Mouse (Mus musculus): ENCODE measurements around the gene Kctd11. TPM values are rescaled to one million over a fixed set of nuclear protein-coding genes. Genes with fewer than 3 reads are reported as not detected.
A peak's percentile ranks its signal among the peaks of the same experiment; 100 is the strongest.
"Not testable (repeated sequence)": the region's sequence is repeated elsewhere in the genome, so short reads cannot be mapped to it uniquely, and the experiment has no call there.

Gene Kctd11
- polyA plus RNA-seq, 1 experiment from 2014 or later: 11.4 TPM

DNA sequence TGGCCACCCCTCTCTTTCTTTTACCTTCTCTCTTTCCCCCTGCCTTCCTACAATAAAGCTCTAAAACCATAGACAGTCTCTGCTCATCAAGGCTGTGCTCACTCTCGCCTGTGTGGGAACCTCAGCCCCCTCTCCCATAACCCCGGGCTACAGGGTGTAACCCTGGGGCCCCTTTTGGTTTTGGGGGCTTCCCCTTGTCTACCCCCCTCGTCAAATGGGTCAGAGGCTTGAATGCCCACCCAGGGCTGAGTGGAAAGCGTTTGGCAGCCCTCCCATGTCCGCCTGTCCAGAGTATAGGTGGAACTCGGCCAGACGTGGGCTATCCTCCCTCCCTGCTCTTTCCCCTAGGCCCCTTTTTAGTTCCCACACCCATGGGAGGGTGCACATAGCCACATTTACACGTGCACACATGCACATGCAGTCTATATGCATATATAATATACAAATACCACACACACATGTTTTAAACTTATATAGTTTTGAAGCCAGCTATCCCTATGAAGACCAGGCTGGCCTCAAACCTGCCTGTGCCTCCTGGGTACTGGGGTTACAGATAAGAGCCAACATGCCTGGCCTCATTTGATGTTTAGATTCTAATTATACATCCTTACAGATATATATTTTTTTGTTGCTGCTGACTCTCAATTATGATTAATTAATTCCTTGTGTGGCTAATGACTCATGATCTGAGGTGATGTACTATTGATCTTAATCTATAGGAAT lies 16.9 kb downstream of the Kctd11 start:
- 38% methylated on average over 8 of the region's 8 CpGs for WGBS
- no peak overlapping the region for H3K4me2 ChIP-seq (ENCODE audit: low read depth, low read length)
- no peak overlapping the region for H3K27ac ChIP-seq (ENCODE audit: low read length)

DNA sequence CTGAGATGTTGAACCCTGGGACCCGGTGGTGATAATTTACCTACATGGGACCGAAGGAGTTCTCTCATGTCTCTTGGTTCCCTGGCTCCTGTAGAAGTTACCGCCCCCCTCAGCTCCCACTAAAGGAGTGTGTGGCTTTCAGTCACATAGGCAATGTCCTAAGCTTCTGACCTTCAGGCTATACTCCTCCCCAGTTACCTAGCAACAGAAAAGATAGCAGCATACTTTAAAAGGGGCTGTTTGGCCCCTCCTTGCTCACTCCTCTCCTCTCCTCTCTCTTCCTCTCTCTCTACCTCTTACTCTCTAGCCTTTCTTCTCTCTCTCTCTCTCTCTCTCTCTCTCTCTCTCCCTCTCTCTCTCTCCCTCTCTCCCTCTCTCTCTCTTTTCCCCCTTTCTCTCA lies 17.5 kb downstream of the Kctd11 start:
- H3K9me3 ChIP-seq (ENCODE audit: control insufficient read depth, low read length); H3K4me1 ChIP-seq (replicated peaks; ENCODE audit: control insufficient read depth, insufficient read depth, low read length); H3K27me3 ChIP-seq (ENCODE audit: control insufficient read depth, insufficient read depth, low read depth, low read length); H3K36me3 ChIP-seq (ENCODE audit: control insufficient read depth, insufficient read depth, low read length); H3K4me3 ChIP-seq (ENCODE audit: low read length); H3K27ac ChIP-seq (ENCODE audit: low read length); H3K9ac ChIP-seq (ENCODE audit: low read length); ATAC-seq (ENCODE audit: low read depth); H3K4me2 ChIP-seq (ENCODE audit: low read depth, low read length): not testable (repeated sequence)
- 52% methylated on average over 3 of the region's 3 CpGs for WGBS

More for the DNA sequence above, 16.9 kb downstream of the Kctd11 start:
- ATAC-seq (ENCODE audit: low read depth): no peak
- H3K9ac ChIP-seq (ENCODE audit: low read length): no peak overlapping the region
- H3K27me3 ChIP-seq (ENCODE audit: control insufficient read depth, insufficient read depth, low read depth, low read length): no peaks in the 10 kb centered on the region; the same call in 1 of the 2 replicates
- H3K9me3 ChIP-seq (ENCODE audit: control insufficient read depth, low read length): no peaks in the 10 kb centered on the region
- H3K4me1 ChIP-seq (replicated peaks; ENCODE audit: control insufficient read depth, insufficient read depth, low read length): no peaks in the 10 kb centered on the region
- no peaks in the 10 kb centered on the region for H3K36me3 ChIP-seq (ENCODE audit: control insufficient read depth, insufficient read depth, low read length)
- no peak overlapping the region for H3K4me3 ChIP-seq (ENCODE audit: low read length)

DNA sequence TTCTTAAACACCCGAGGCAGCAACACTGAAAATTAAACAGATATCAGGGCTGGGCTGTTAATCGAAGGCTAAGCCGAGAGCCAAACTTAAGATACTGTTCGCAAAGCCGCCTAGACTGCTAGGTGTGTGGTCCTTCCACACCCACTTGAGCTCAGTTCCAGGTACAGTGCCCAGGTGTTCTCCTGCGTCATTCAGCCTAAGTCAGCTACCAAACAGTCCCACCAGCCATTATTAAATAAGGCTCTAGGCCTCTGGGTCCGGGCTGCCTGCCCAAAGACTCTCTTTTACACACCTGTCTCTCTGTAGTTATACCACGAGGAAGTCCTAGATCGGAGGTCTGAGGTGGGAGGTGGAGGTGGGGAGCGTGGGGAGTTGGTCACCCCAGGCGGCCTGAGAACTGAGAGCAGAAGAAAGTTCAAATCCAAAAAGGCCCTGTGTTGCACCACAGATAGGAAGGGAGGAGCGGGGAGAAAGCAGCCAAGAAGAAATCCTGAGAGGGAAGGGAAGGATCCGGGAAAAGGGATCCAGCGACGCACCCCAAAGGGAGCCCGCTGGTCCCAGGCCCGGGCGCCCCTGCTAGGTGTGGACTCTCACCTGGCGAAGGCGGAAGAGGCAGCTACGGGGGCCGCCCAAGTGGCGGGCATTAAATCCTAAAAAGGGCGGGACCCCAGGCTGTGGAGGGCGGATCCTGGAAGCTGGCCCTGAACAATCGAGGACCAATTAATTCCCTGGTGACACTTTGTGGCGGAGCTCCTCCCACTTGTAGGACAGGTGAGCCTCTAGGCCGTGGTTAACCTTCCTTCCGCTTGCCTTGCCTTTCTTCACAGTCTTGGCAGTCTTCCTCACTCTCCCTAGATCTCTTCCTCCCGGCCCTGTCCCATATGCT lies 22.9 kb downstream of the Kctd11 start, which contains the start of gene Tnk1:
Gene Tnk1, minus strand, starts transcription at position 618 of the 886 bp plus-strand sequence.
- peak; percentile 89 for ATAC-seq (ENCODE audit: low read depth)
- peak within 1 kb of the TSS; percentile 39 for H3K4me3 ChIP-seq (ENCODE audit: low read length)
- H3K36me3 ChIP-seq (ENCODE audit: control insufficient read depth, insufficient read depth, low read length): no peaks in the 10 kb centered on the region
- no peaks in the 10 kb centered on the region for H3K9me3 ChIP-seq (ENCODE audit: control insufficient read depth, low read length)
- H3K27ac ChIP-seq (ENCODE audit: low read length): peak within 1 kb of the TSS; percentile 68
- H3K27me3 ChIP-seq (ENCODE audit: control insufficient read depth, insufficient read depth, low read depth, low read length): no peaks in the 10 kb centered on the region; the same call in 1 of the 2 replicates
- WGBS: 13% methylated on average over 30 of the region's 30 CpGs
- peak within 1 kb of the TSS; percentile 48; the same call in 1 of the 2 replicates for H3K9ac ChIP-seq (ENCODE audit: low read length)
- H3K4me2 ChIP-seq (ENCODE audit: low read depth, low read length): peak within 1 kb of the TSS; percentile 46
- H3K4me1 ChIP-seq (replicated peaks; ENCODE audit: control insufficient read depth, insufficient read depth, low read length): no peaks in the 10 kb centered on the region

DNA sequence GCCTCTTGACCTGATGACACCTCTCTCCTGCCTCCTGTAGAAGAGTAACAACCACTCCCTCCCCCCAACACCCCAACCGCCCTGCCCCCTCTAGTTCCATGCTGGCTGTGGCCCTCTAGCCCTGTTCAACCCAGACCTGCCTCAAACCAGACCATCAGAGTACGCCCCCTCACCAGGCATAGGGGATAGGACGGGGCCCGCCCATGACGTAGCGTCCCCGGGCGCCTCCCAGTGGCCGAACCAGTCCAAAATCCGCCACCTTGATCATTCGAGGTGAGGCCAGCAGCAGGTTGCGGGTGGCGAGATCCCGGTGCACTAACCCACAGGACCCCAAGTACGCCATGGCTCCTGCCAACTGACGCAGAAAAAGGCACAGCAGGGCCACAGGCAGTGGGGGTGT lies 25.9 kb downstream of the Kctd11 start:
- ATAC-seq (ENCODE audit: low read depth): no peak

DNA sequence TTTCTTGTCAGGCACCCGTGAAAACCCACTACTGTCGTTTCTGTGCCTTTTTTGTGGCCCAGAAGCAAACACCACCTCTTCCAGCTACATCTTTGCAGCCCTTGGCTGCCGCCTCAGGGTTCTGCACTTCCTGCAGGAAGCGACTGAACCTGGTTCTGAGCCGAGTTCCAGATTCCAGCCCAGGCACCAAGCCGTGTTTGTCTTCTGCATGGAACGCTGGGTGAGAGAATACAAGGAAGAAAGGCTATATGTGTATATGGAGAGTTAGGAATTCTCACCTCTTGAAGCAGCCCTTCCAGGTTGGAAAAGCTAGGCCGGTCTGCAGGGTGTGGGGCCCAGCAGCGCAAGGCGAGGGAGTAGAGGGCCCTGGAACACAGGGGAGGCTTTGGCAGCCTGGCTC lies 26.5 kb downstream of the Kctd11 start:
- no peaks in the 10 kb centered on the region for H3K4me1 ChIP-seq (replicated peaks; ENCODE audit: control insufficient read depth, insufficient read depth, low read length)
- no peak overlapping the region for H3K4me2 ChIP-seq (ENCODE audit: low read depth, low read length)
- no peak overlapping the region for H3K27ac ChIP-seq (ENCODE audit: low read length)
- WGBS: 72% methylated on average over 10 of the region's 10 CpGs
- peaks cover 22% of the 10 kb centered on the region for H3K36me3 ChIP-seq (ENCODE audit: control insufficient read depth, insufficient read depth, low read length)
- H3K9me3 ChIP-seq (ENCODE audit: control insufficient read depth, low read length): no peaks in the 10 kb centered on the region
- no peak overlapping the region for H3K9ac ChIP-seq (ENCODE audit: low read length)
- no peaks in the 10 kb centered on the region; the same call in 1 of the 2 replicates for H3K27me3 ChIP-seq (ENCODE audit: control insufficient read depth, insufficient read depth, low read depth, low read length)
- ATAC-seq (ENCODE audit: low read depth): no peak
- no peak overlapping the region for H3K4me3 ChIP-seq (ENCODE audit: low read length)

More for the DNA sequence above, 25.9 kb downstream of the Kctd11 start:
- Histone ChIP-seq H3K4me1 (replicated peaks; ENCODE audit: control insufficient read depth, insufficient read depth, low read length) (no peaks in the 10 kb centered on the region), H3K4me2 (ENCODE audit: low read depth, low read length) (no peak overlapping the region), H3K9ac (ENCODE audit: low read length) (no peak overlapping the region), H3K27ac (ENCODE audit: low read length) (no peak overlapping the region), H3K9me3 (ENCODE audit: control insufficient read depth, low read length) (no peaks in the 10 kb centered on the region), H3K4me3 (ENCODE audit: low read length) (no peak overlapping the region), H3K36me3 (ENCODE audit: control insufficient read depth, insufficient read depth, low read length) (peaks cover 17% of the 10 kb centered on the region), H3K27me3 (ENCODE audit: control insufficient read depth, insufficient read depth, low read depth, low read length) (no peaks in the 10 kb centered on the region; the same call in 1 of the 2 replicates)
- WGBS: 34% methylated on average over 16 of the region's 16 CpGs

DNA sequence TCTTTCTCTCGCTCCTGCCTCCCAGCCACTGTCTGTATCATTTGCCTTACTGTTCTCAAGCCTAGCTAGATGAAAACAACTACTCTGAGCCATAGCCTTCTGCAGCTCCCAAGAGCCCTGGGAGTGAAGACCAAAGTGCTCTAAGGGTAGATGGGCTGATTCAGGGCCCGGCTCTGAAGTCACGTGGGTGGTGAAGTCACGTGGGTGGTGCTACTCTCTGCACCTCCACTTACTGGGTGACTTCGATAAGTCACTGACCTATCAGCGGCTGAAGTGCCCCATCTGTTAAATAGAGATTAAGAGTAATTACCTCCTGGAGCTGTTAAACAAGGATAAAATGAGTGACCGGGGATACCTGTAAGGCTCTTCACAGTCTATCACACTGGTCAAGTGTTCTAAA lies 27.2 kb downstream of the Kctd11 start:
- H3K27ac ChIP-seq (ENCODE audit: low read length): no peak overlapping the region
- H3K9ac ChIP-seq (ENCODE audit: low read length): no peak overlapping the region
- H3K4me2 ChIP-seq (ENCODE audit: low read depth, low read length): no peak overlapping the region
- peaks cover 26% of the 10 kb centered on the region for H3K36me3 ChIP-seq (ENCODE audit: control insufficient read depth, insufficient read depth, low read length)
- WGBS: 51% methylated on average over 7 of the region's 7 CpGs
- no peak for ATAC-seq (ENCODE audit: low read depth)
- H3K27me3 ChIP-seq (ENCODE audit: control insufficient read depth, insufficient read depth, low read depth, low read length): no peaks in the 10 kb centered on the region; the same call in 1 of the 2 replicates
- H3K9me3 ChIP-seq (ENCODE audit: control insufficient read depth, low read length): no peaks in the 10 kb centered on the region
- no peaks in the 10 kb centered on the region for H3K4me1 ChIP-seq (replicated peaks; ENCODE audit: control insufficient read depth, insufficient read depth, low read length)
- H3K4me3 ChIP-seq (ENCODE audit: low read length): no peak overlapping the region

DNA sequence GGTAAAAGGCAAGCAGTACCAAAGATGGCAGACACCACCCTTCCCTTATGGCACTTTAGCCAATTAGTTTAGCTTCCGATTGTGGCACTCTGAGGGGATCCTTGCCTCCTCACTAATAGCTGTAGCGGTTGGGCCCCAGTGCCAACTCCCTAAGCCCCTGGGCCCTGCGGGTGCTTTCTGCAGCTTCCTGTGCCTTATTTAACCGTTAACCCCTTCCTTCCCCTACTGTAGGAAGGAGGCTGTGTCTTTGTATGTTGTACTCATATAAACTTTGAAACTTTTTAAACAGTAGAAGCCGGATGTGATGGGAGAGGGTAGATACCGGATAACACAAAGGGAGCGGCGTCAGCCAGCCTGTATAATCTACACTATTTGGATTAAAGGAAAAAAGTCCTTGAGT lies 30.5 kb downstream of the Kctd11 start:
- H3K27me3 ChIP-seq (ENCODE audit: control insufficient read depth, insufficient read depth, low read depth, low read length): no peaks in the 10 kb centered on the region
- H3K9ac ChIP-seq (ENCODE audit: low read length): no peak overlapping the region
- ATAC-seq (ENCODE audit: low read depth): no peak
- H3K4me3 ChIP-seq (ENCODE audit: low read length): no peak overlapping the region
- 66% methylated on average over 8 of the region's 8 CpGs for WGBS
- H3K4me1 ChIP-seq (replicated peaks; ENCODE audit: control insufficient read depth, insufficient read depth, low read length): peaks cover 10% of the 10 kb centered on the region
- H3K36me3 ChIP-seq (ENCODE audit: control insufficient read depth, insufficient read depth, low read length): peaks cover 34% of the 10 kb centered on the region
- H3K27ac ChIP-seq (ENCODE audit: low read length): peak overlapping the region; percentile 32; the same call in 1 of the 2 replicates
- no peaks in the 10 kb centered on the region for H3K9me3 ChIP-seq (ENCODE audit: control insufficient read depth, low read length)
- no peak overlapping the region for H3K4me2 ChIP-seq (ENCODE audit: low read depth, low read length)

DNA sequence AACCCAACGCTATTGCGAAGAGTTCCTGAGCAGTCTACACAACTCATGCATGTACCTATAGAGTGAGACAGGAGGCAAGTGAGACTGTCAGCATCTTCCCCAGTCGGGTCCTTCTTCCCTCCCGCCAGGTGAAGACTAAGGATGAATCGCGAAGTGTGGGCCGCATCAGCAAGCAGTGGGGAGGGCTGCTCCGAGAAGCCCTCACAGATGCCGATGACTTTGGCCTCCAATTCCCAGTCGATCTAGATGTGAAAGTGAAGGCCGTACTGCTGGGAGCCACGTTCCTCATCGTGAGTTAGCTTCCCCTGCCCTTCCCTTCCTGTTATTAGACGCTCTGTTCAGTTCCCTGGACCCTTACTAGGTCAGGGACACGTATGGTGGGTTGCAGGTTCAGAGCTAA lies 31.3 kb downstream of the Kctd11 start:
- Histone ChIP-seq H3K27me3 (ENCODE audit: control insufficient read depth, insufficient read depth, low read depth, low read length) (no peaks in the 10 kb centered on the region), H3K9ac (ENCODE audit: low read length) (no peak overlapping the region), H3K4me1 (replicated peaks; ENCODE audit: control insufficient read depth, insufficient read depth, low read length) (peaks cover 16% of the 10 kb centered on the region), H3K4me2 (ENCODE audit: low read depth, low read length) (no peak overlapping the region), H3K4me3 (ENCODE audit: low read length) (no peak overlapping the region), H3K27ac (ENCODE audit: low read length) (no peak overlapping the region), H3K36me3 (ENCODE audit: control insufficient read depth, insufficient read depth, low read length) (peaks cover 34% of the 10 kb centered on the region), H3K9me3 (ENCODE audit: control insufficient read depth, low read length) (no peaks in the 10 kb centered on the region)
- 88% methylated on average over 15 of the region's 15 CpGs for WGBS
- ATAC-seq (ENCODE audit: low read depth): no peak

DNA sequence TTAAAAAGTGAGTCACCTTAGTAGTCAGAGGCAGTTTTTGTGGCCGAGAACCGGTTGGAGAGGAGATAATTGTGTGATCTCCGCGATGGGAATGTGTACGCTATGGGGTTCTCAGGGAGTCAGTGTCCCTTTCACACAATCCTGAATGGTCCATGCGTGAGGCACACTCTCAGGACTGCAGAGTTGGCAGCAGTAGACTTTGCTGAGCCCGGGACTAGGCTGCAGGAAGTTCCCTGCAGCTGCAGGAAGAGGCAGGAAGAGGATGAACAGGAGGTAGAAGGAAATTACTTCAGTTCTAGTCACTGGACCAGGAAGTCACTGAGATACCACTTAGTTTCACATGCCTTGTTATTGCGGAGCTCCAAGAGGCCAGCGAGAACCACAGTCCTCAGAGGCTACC lies 32.1 kb downstream of the Kctd11 start:
- Histone ChIP-seq H3K4me2 (ENCODE audit: low read depth, low read length) (no peak overlapping the region), H3K4me1 (replicated peaks; ENCODE audit: control insufficient read depth, insufficient read depth, low read length) (peaks cover 16% of the 10 kb centered on the region), H3K27ac (ENCODE audit: low read length) (peak overlapping the region; percentile 18; the same call in 1 of the 2 replicates), H3K36me3 (ENCODE audit: control insufficient read depth, insufficient read depth, low read length) (peaks cover 34% of the 10 kb centered on the region), H3K9ac (ENCODE audit: low read length) (no peak overlapping the region), H3K27me3 (ENCODE audit: control insufficient read depth, insufficient read depth, low read depth, low read length) (no peaks in the 10 kb centered on the region), H3K9me3 (ENCODE audit: control insufficient read depth, low read length) (no peaks in the 10 kb centered on the region), H3K4me3 (ENCODE audit: low read length) (no peak overlapping the region)
- ATAC-seq (ENCODE audit: low read depth): no peak
- 72% methylated on average over 9 of the region's 9 CpGs for WGBS

All from lung, embryonic 16.5 days (tissue).